Mouse (Mus musculus) forebrain, embryonic 16.5 days (tissue): ENCODE measurements around the gene Insig1. TPM values are rescaled to one million over a fixed set of nuclear protein-coding genes. Genes with fewer than 3 reads are reported as not detected.

Experiments
- ATAC-seq: fragments of 200-750 bp; cut with Nextera tagmentation; 2 replicates; pipeline ENCODE4 v1.8.0; 2017; ENCODE audit warnings: mild to moderate bottlenecking, moderate library complexity
- H3K27ac ChIP-seq: fragments of 300-500 bp; sonication (generic); 2 replicates; pipeline ENCODE4 v1.5.1; 2014; ENCODE audit warnings: low read length, control low read depth
- H3K27me3 ChIP-seq: fragments of 300-500 bp; sonication (generic); replicated peaks from 2 replicates; pipeline ENCODE4 v1.6.1; 2014; ENCODE audit warnings: low read length; ENCODE audit not compliant: control insufficient read depth, insufficient read depth
- H3K36me3 ChIP-seq: fragments of 300-500 bp; sonication (generic); 2 replicates; pipeline ENCODE4 v1.6.1; 2014; ENCODE audit not compliant: control insufficient read depth, insufficient read depth
- H3K4me1 ChIP-seq: fragments of 300-500 bp; sonication (generic); replicated peaks from 2 replicates; pipeline ENCODE4 v1.6.1; 2014; ENCODE audit warnings: low read length; ENCODE audit not compliant: control insufficient read depth, insufficient read depth
- H3K4me2 ChIP-seq: fragments of 300-500 bp; sonication (generic); 2 replicates; pipeline ENCODE4 v1.6.1; 2014; ENCODE audit warnings: mild to moderate bottlenecking, low read length, control low read depth
- H3K4me3 ChIP-seq: fragments of 300-500 bp; sonication (generic); replicated peaks from 2 replicates; pipeline ENCODE4 v1.5.1; 2014; ENCODE audit warnings: mild to moderate bottlenecking, low read length, control low read depth
- H3K9ac ChIP-seq: fragments of 300-500 bp; sonication (generic); replicated peaks from 2 replicates; pipeline ENCODE4 v1.6.1; 2014; ENCODE audit warnings: low read depth, low read length, control low read depth
- H3K9me3 ChIP-seq: fragments of 300-500 bp; sonication (generic); 2 replicates; pipeline ENCODE4 v1.6.1; 2016; ENCODE audit warnings: low read length; ENCODE audit not compliant: control insufficient read depth
- WGBS: fragments of 180-500 bp; shearing (Covaris S2); extraction: QIAGEN DNeasy Blood & Tissue Kit; methylation state at CpG from one replicate; pipeline ENCODE4 v1.1.7; 2014; 5-methylcytosine and 5-hydroxymethylcytosine counted together
- polyA plus RNA-seq: library from polyadenylated mRNA; unstranded; fragments of >200 nt; fragmentation: Nextera tagmentation; extraction: Ambion mirVana; gene quantifications from 2 replicates; pipeline ENCODE4 v1.2.1, GENCODE M21; 2015

Insig1 gene
- polyA plus RNA-seq, 1 experiment from 2014 or later: 76.9 TPM

GRCm38 (mm10) chr5:28094846-28095245, 23.7 kb downstream of the Insig1 start:
- H3K4me2 ChIP-seq: no peak overlapping the region
- 78% methylated on average over 6 of the region's 6 CpGs for WGBS
- H3K9me3 ChIP-seq: no peaks in the 10 kb centered on the region
- H3K27ac ChIP-seq: no peak overlapping the region
- no peaks in the 10 kb centered on the region for H3K36me3 ChIP-seq
- H3K27me3 ChIP-seq: no peaks in the 10 kb centered on the region
- no peaks in the 10 kb centered on the region for H3K4me1 ChIP-seq
- no peak overlapping the region for H3K4me3 ChIP-seq
- H3K9ac ChIP-seq: no peak overlapping the region
- ATAC-seq: no peak

- Histone ChIP-seq H3K36me3 (no peaks in the 10 kb centered on the region), H3K27me3 (no peaks in the 10 kb centered on the region), H3K27ac (no peak overlapping the region), H3K4me1 (no peaks in the 10 kb centered on the region), H3K4me3 (no peak overlapping the region), H3K4me2 (no peak overlapping the region), H3K9me3 (no peaks in the 10 kb centered on the region), H3K9ac (no peak overlapping the region)
- WGBS: 86% methylated on average over 2 of the region's 2 CpGs
- ATAC-seq: no peak
Measured at GRCm38 (mm10) chr5:28095671-28096070, 24.5 kb downstream of the Insig1 start.

DNA sequence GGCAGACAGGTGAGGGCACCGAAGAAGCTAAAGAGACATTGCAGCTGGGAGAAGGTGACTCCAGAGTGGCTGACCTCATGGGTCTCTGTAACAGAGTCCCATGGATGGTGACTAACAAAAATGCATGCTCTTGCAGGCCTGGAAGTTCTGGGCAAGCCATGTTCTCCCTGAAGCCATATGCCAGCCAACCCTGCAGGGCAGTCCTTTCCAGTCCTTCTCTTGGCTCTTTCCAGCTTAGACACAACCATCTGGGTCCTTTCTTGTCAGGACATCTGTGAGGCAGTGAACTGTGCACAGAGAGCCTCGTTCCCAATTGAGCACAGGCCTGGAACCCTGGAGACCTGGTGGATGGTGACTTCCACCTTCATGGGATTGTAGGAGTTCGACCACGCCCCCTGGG, 35.8 kb downstream of the Insig1 start:
- H3K27ac ChIP-seq: no peak overlapping the region
- ATAC-seq: no peak
- 74% methylated on average over 4 of the region's 4 CpGs for WGBS
- no peak overlapping the region for H3K4me3 ChIP-seq
- no peaks in the 10 kb centered on the region for H3K27me3 ChIP-seq
- H3K9ac ChIP-seq: no peak overlapping the region
- H3K4me2 ChIP-seq: no peak overlapping the region
- no peaks in the 10 kb centered on the region for H3K36me3 ChIP-seq
- H3K4me1 ChIP-seq: no peaks in the 10 kb centered on the region
- no peaks in the 10 kb centered on the region for H3K9me3 ChIP-seq

DNA sequence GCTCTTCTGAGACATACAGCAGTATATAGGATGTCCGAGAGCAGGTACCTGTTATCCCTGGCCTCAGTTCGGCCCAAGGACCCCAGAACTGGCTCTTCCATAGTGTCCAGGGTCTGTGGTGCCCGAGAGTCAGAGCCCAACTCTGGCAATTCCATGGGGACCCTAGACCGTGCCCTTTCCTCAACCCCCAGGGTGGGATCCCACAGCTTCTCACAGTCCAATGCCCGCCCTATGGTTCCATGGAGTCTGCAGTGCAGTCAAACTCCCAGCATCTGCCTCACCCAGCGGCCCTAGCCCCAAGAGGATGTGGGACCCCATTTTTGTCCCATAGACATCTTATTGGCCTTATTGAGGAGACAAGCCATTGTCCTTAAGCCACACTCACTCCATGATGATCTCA, 36.8 kb downstream of the Insig1 start:
- ATAC-seq: no peak
- Histone ChIP-seq H3K36me3 (no peaks in the 10 kb centered on the region), H3K9me3 (no peaks in the 10 kb centered on the region), H3K27me3 (no peaks in the 10 kb centered on the region), H3K4me3 (no peak overlapping the region), H3K4me1 (no peaks in the 10 kb centered on the region), H3K4me2 (no peak overlapping the region), H3K9ac (no peak overlapping the region), H3K27ac (no peak overlapping the region)
- WGBS: 87% methylated on average over 6 of the region's 6 CpGs

GRCm38 (mm10) chr5:28110881-28111280, 39.7 kb downstream of the Insig1 start:
- ATAC-seq: no peak
- no peak overlapping the region for H3K4me3 ChIP-seq
- H3K4me2 ChIP-seq: no peak overlapping the region
- H3K9me3 ChIP-seq: no peaks in the 10 kb centered on the region
- no peaks in the 10 kb centered on the region for H3K36me3 ChIP-seq
- H3K27me3 ChIP-seq: no peaks in the 10 kb centered on the region
- no peaks in the 10 kb centered on the region for H3K4me1 ChIP-seq
- no peak overlapping the region for H3K27ac ChIP-seq
- no peak overlapping the region for H3K9ac ChIP-seq
- 60% methylated on average over 2 of the region's 2 CpGs for WGBS

GRCm38 (mm10) chr5:28117251-28117880, 46.2 kb downstream of the Insig1 start:
- Histone ChIP-seq H3K4me1 (peaks cover 6% of the 10 kb centered on the region), H3K4me2 (no peak overlapping the region), H3K9me3 (no peaks in the 10 kb centered on the region), H3K9ac (no peak overlapping the region), H3K27me3 (peaks cover 52% of the 10 kb centered on the region), H3K36me3 (no peaks in the 10 kb centered on the region), H3K27ac (no peak overlapping the region), H3K4me3 (no peak overlapping the region)
- WGBS: 2% methylated on average over 13 of the region's 13 CpGs
- ATAC-seq: no peak

GRCm38 (mm10) chr5:28117882-28118530, 46.8 kb downstream of the Insig1 start:
- no peak overlapping the region for H3K27ac ChIP-seq
- 0% methylated on average over 30 of the region's 30 CpGs for WGBS
- H3K36me3 ChIP-seq: no peaks in the 10 kb centered on the region
- no peak overlapping the region for H3K4me3 ChIP-seq
- ATAC-seq: no peak
- no peaks in the 10 kb centered on the region for H3K9me3 ChIP-seq
- H3K4me2 ChIP-seq: peak overlapping the region; percentile 17; the same call in 1 of the 2 replicates
- peaks cover 7% of the 10 kb centered on the region for H3K4me1 ChIP-seq
- no peak overlapping the region for H3K9ac ChIP-seq
- peaks cover 52% of the 10 kb centered on the region for H3K27me3 ChIP-seq

DNA sequence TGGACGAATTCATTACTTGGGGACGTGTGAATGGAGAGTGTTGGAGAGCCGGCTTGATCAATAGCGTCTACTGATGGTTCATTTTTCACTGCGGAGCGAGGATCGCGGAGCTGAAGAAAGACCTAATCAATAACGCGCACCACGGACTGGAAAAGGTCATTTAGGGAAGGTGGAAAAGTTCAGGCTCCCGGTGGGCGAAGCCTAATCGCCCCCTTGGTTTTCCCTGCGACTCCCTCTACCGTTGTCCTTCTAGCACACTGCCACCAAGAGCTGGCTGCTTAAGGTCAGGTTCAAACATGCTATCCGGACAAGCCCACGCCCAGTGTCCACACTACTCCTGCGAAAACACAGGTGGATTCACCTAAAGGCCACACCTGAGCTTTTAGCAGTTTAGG, 47.4 kb downstream of the Insig1 start:
- peaks cover 12% of the 10 kb centered on the region for H3K4me1 ChIP-seq
- no peak overlapping the region; the same call in 1 of the 2 replicates for H3K4me2 ChIP-seq
- H3K36me3 ChIP-seq: no peaks in the 10 kb centered on the region
- no peak overlapping the region for H3K27ac ChIP-seq
- H3K27me3 ChIP-seq: peaks cover 57% of the 10 kb centered on the region
- no peak overlapping the region for H3K9ac ChIP-seq
- under 1% methylated on average over 19 of the region's 19 CpGs for WGBS
- no peak overlapping the region for H3K4me3 ChIP-seq
- H3K9me3 ChIP-seq: no peaks in the 10 kb centered on the region
- ATAC-seq: no peak

- Histone ChIP-seq H3K4me3 (no peak overlapping the region), H3K4me2 (no peak overlapping the region), H3K27me3 (peaks cover 66% of the 10 kb centered on the region), H3K4me1 (peaks cover 16% of the 10 kb centered on the region), H3K27ac (no peak overlapping the region), H3K36me3 (no peaks in the 10 kb centered on the region), H3K9ac (no peak overlapping the region), H3K9me3 (no peaks in the 10 kb centered on the region; the same call in 1 of the 2 replicates)
- no peak for ATAC-seq
- WGBS: 13% methylated on average over 3 of the region's 3 CpGs
Measured at GRCm38 (mm10) chr5:28119576-28119975, 48.4 kb downstream of the Insig1 start.
